21 mouse cellular contexts compared by ENCODE assay signal in the genomic region with DNA sequence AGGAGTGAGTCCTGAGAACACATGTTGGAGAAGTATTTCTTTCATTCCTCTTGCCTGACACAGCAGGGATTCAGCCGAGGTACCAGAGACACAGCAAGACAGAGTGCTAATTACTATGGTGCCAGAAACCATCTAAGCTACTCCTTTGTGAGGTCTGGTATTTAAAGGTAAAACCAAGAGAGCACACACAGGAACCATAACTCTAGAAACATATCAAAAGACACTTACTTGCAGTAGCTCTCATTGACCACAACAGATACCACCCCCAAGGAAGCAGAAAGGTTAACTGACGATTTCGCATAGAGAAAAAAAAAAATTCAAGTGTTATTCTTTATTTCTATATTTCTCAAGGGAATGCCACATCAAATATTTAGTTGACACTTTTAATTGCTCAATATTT.
"Had no signal": no experiment of that assay in that cellular context is flagged by ENCODE, and none has a peak within 500 bp of the region (broad histone marks: within the 10 kb centered on the region; RNA-seq: fewer than 3 reads in every experiment).

No protein-coding gene starts in this region.

- ATAC-seq: liver, postnatal 0 days; lung, postnatal 0 days; midbrain, embryonic 15.5 days had no signal

- H3K9ac ChIP-seq: kidney, embryonic 15.5 days; limb, embryonic 12.5 days; limb, embryonic 15.5 days; liver, embryonic 14.5 days; liver, postnatal 0 days; lung, embryonic 14.5 days; midbrain, embryonic 12.5 days; midbrain, embryonic 15.5 days; neural tube, embryonic 13.5 days had no signal

- H3K9me3 ChIP-seq: kidney, embryonic 15.5 days; limb, embryonic 12.5 days; limb, embryonic 15.5 days; midbrain, embryonic 12.5 days; midbrain, embryonic 15.5 days; neural tube, embryonic 13.5 days had no signal

- H3K27ac ChIP-seq: kidney, embryonic 15.5 days; limb, embryonic 12.5 days; limb, embryonic 15.5 days; liver, embryonic 14.5 days; macrophage; midbrain, embryonic 12.5 days; midbrain, embryonic 15.5 days; neural tube, embryonic 13.5 days had no signal

- H3K4me1 ChIP-seq: kidney, embryonic 15.5 days; limb, embryonic 12.5 days; limb, embryonic 15.5 days; midbrain, embryonic 12.5 days; midbrain, embryonic 15.5 days; neural tube, embryonic 13.5 days had no signal

- H3K4me2 ChIP-seq: kidney, embryonic 15.5 days; limb, embryonic 12.5 days; limb, embryonic 15.5 days; liver, embryonic 11.5 days; lung, embryonic 14.5 days; midbrain, embryonic 12.5 days; midbrain, embryonic 15.5 days; neural tube, embryonic 13.5 days had no signal

- H3K36me3 ChIP-seq: kidney, embryonic 15.5 days; limb, embryonic 12.5 days; limb, embryonic 15.5 days; midbrain, embryonic 12.5 days had no signal

- H3K27me3 ChIP-seq: kidney, embryonic 15.5 days; limb, embryonic 12.5 days; limb, embryonic 15.5 days; midbrain, embryonic 12.5 days; midbrain, embryonic 15.5 days; neural tube, embryonic 13.5 days had no signal

- H3K4me3 ChIP-seq: kidney, embryonic 15.5 days; limb, embryonic 12.5 days; limb, embryonic 15.5 days; midbrain, embryonic 12.5 days; midbrain, embryonic 15.5 days; neural tube, embryonic 13.5 days had no signal

- DNase-seq: kidney, adult 11 months; kidney, adult 8-10 months; kidney, postnatal 10 days; kidney, postnatal 36 days; left cerebral cortex, postnatal 4 days; liver, postnatal 0 days; lung, embryonic 14.5 days; retina, postnatal 1 day; right cerebral cortex, postnatal 25 days; spleen, adult 18-20 months; thymus, adult 18-20 months had no signal
